Mouse (Mus musculus): Measurements from ENCODE around the gene Trp53bp1. TPM values are rescaled to one million over a fixed set of nuclear protein-coding genes. Genes with fewer than 3 reads are reported as not detected.

Gene Trp53bp1
- polyA plus RNA-seq, 1 experiment from 2014 or later, result 125 TPM

DNA sequence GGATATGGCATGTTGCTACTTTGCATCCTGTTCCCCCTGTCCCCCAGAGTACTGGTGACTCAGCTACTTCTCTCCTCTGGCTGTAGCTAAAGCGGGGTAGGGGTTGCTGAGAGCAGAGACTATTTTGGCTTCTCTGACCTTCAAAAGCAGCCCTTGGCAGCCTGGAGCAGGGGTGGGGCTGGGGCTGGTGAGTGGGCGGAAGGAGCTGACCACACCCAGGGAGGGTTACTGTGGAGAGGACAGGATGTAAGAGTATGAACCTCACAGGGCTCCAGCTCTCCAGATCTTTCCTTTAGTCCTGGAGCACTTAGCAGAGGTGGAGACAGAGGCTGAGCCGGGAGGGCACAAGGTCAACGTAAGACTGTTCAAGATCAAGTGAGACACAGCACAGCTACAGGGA is 23.0 kb upstream of the Trp53bp1 start:
- peaks cover 41% of the 10 kb centered on the region for H3K4me1 ChIP-seq
- ATAC-seq (ENCODE audit: insufficient number of reproducible peaks, insufficient read depth, low FRiP score, low TSS enrichment), result no peak
- peak overlapping the region; percentile 73 for H3K4me2 ChIP-seq (replicated peaks)
- 27% methylated on average over 4 of the region's 4 CpGs for whole genome bisulfite sequencing
- no peak overlapping the region for H3K9ac ChIP-seq
- no peaks in the 10 kb centered on the region for H3K9me3 ChIP-seq
- peak overlapping the region; percentile 45; the same call in 1 of the 2 replicates for H3K4me3 ChIP-seq
- no peaks in the 10 kb centered on the region for H3K36me3 ChIP-seq
- H3K27ac ChIP-seq, result peak overlapping the region; percentile 24; the same call in 1 of the 2 replicates
- H3K27me3 ChIP-seq, result peaks cover 65% of the 10 kb centered on the region

DNA sequence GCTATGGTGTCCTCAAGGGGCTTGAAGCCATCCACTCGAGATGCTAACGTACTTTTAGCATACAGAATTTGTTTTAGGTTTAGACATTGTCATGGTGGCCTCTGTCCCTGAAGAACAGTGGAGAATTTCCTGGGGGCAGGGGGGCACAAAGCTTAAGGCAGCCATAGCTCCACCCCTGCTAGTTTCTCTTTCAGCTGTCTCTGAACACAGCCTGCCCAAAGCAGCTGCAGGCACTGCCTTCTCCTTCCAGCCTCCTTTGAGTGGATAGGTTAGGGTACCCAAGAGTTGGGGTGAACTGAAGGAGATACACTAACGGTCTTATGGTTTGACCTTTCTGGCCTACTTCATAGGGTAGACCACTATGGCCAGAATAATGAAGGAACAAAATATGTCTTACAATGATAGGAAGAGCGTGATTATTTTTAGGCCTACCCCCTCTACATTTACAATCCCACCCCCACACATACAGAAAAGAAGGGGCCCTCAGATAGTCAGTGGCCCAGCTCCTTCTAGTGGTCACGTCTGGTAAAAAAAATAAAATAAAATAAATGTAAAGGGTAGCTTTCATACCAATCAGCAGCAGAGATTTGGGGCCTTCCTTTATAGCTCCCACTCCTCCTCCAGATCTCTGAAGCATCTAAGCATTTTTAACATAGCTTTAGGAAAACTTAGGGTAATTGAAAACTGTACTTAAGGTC is 21.3 kb upstream of the Trp53bp1 start:
- H3K4me1 ChIP-seq, result peaks cover 41% of the 10 kb centered on the region

DNA sequence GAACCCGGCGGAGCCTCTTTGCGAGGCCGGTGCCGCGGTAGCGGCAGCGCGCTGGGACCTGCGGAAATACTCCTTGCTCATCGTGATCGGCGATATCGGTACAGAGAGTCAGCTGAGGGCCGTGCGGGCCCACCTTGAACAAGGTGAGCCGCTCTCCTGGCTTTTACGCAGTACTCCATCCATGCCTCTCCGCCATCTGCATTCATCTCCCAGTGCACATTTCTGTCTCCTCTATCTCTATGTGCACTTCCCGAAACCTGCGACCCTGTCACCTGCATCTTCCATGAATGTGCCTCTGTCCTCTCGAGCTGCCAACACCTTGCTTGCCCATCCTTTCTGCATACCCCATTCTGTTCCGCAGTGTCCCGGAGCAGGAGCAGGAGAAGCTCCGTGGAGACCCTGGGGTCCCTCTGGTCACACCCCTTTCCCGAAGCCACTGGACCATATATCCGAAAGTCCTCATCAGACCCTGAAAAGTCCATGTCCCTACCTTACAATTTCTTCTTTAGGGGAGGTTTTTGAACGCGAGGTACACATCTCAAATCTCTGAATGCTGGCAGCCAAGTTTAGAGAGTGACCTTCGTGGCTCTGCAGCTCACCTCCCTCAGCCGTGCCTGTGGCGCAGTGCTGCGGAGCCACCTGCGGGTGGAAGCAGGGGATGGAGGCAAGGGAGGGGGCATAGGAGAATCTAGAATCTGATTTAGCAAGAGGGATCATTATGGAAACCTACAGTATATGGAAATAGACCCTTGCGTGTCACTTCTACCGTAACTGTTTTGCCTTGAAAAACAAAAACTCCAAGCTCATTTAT is 18.7 kb upstream of the Trp53bp1 start:
- 3% methylated on average over 36 of the region's 36 CpGs for WGBS
- Histone ChIP-seq H3K4me1 (peaks cover 18% of the 10 kb centered on the region), H3K9ac (peak overlapping the region; percentile 49), H3K4me2 (replicated peaks) (peak overlapping the region; percentile 87), H3K27ac (no peak overlapping the region), H3K27me3 (peaks cover 26% of the 10 kb centered on the region), H3K36me3 (no peaks in the 10 kb centered on the region), H3K4me3 (peak overlapping the region; percentile 52), H3K9me3 (no peaks in the 10 kb centered on the region)
- ATAC-seq (ENCODE audit: insufficient number of reproducible peaks, insufficient read depth, low FRiP score, low TSS enrichment), result peak; percentile 70

More for the DNA sequence above, 21.3 kb upstream of the Trp53bp1 start:
- Histone ChIP-seq H3K4me2 (replicated peaks) (no peak overlapping the region), H3K27ac (no peak overlapping the region), H3K9me3 (no peaks in the 10 kb centered on the region), H3K27me3 (peaks cover 48% of the 10 kb centered on the region), H3K4me3 (no peak overlapping the region), H3K36me3 (no peaks in the 10 kb centered on the region), H3K9ac (no peak overlapping the region)
- WGBS, result 67% methylated on average over 5 of the region's 5 CpGs
- ATAC-seq (ENCODE audit: insufficient number of reproducible peaks, insufficient read depth, low FRiP score, low TSS enrichment), result no peak

DNA sequence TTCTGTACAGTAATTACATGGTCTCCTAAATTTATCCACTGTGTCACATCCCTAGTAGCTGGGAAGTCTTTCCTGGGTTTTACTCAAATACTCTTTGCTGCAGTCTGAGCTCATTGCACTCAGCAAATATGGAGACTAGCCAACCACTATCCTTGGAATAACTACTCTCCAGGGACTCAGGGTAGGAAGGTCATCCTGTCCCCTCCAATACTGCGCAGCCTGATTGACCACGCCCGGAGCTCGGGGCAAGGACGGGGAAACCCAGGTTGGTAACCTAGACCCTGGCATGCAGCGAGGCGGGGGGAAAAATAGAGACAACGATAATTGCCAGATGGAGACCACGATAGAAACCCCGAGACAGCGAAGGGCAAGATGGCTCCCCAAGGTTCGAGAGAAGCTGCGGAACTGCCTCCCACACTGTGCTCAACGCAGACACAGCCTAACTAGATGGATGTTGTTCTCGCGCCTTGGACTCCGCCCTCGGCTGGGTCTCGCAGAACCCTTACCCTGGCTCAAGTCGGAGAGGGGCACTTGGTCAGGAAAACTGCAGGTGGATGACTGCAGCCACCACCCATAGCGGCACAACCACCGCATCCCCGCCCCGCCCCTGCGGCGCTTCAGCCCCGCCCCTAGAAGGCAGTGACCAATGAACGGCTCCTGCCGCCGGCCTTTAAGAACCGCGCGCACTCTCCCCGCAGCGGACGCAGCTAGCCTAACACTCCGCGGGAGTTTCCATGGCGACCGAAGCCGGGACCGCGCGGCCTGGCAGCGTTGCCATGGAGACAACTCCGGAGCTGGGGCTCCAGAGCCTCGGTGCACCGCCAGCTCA is 17.9 kb upstream of the Trp53bp1 start, which contains the start of gene Map1a:
Gene Map1a (plus strand): TSS at position 700 of the 829 bp plus-strand sequence.
- Histone ChIP-seq H3K4me3 (peak within 1 kb of the TSS; percentile 52), H3K9me3 (no peaks in the 10 kb centered on the region), H3K4me1 (peaks cover 10% of the 10 kb centered on the region), H3K9ac (peak within 1 kb of the TSS; percentile 49), H3K36me3 (no peaks in the 10 kb centered on the region), H3K27ac (no peak within 1 kb of the TSS), H3K4me2 (replicated peaks) (peak within 1 kb of the TSS; percentile 87), H3K27me3 (peaks cover 26% of the 10 kb centered on the region)
- ATAC-seq (ENCODE audit: insufficient number of reproducible peaks, insufficient read depth, low FRiP score, low TSS enrichment), result peak; percentile 96
- under 1% methylated on average over 48 of the region's 48 CpGs for WGBS

DNA sequence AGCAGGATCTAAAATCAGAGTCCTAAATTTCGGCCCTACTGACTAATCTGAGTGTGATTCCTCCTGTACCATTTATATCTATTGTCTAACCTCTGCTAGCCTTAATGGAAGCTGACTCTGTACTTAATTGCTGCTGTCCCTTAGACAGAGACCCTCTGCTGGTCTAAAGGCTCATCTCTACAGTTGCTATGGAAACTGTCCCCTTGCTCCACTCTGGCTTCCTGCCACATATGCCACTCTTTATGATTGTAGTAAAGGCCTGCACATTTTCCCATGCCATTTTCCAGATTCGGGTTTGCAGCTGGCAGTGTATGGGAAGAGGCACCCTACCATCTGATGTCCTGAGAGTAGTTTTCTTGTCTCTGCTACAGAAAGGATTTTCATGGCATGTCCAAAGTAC is 16.6 kb upstream of the Trp53bp1 start:
- no peak overlapping the region for H3K27ac ChIP-seq
- ATAC-seq (ENCODE audit: insufficient number of reproducible peaks, insufficient read depth, low FRiP score, low TSS enrichment), result no peak

DNA sequence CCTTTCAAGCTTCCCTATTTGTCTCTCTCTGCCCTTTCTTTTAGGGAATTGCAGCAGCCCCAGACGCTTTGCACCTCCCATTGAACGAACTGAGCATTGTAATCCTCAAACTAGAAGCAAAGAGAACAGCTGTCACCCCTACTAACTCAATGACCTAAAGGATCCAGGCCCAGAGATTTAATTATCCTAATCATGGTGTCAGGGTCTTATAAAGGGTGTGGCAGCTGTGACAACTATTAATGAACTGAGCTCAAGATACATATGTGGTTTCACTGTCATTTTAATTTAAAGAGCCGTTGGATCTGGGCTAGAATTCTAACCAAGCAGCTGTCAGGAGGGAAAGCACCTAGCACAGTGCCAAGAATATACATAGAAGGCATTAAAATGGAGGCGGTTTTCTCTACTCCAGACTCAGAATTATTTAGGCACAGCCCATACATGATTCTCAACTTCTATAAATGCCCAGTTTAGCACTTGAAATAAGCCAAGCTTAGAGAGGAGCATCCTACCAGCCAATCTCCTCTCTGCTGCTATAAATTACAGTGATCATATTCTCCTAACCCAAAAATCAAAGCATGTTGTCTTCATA is 815 bp upstream of the Trp53bp1 start:
- ATAC-seq (ENCODE audit: insufficient number of reproducible peaks, insufficient read depth, low FRiP score, low TSS enrichment), result no peak
- Histone ChIP-seq H3K27ac (no peak overlapping the region; the same call in 1 of the 2 replicates), H3K4me1 (peaks cover 25% of the 10 kb centered on the region), H3K36me3 (peaks cover 23% of the 10 kb centered on the region), H3K4me3 (peak overlapping the region; percentile 94), H3K9me3 (no peaks in the 10 kb centered on the region), H3K27me3 (no peaks in the 10 kb centered on the region), H3K4me2 (replicated peaks) (peak overlapping the region; percentile 69), H3K9ac (peak overlapping the region; percentile 33; the same call in 1 of the 2 replicates)
- WGBS, result 27% methylated on average over 4 of the region's 4 CpGs

More for the DNA sequence above, 16.6 kb upstream of the Trp53bp1 start:
- Histone ChIP-seq H3K9ac (no peak overlapping the region), H3K27me3 (peaks cover 26% of the 10 kb centered on the region), H3K4me2 (replicated peaks) (no peak overlapping the region), H3K4me3 (no peak overlapping the region), H3K36me3 (no peaks in the 10 kb centered on the region), H3K4me1 (peaks cover 7% of the 10 kb centered on the region), H3K9me3 (no peaks in the 10 kb centered on the region)
- 67% methylated on average over 2 of the region's 2 CpGs for WGBS

DNA sequence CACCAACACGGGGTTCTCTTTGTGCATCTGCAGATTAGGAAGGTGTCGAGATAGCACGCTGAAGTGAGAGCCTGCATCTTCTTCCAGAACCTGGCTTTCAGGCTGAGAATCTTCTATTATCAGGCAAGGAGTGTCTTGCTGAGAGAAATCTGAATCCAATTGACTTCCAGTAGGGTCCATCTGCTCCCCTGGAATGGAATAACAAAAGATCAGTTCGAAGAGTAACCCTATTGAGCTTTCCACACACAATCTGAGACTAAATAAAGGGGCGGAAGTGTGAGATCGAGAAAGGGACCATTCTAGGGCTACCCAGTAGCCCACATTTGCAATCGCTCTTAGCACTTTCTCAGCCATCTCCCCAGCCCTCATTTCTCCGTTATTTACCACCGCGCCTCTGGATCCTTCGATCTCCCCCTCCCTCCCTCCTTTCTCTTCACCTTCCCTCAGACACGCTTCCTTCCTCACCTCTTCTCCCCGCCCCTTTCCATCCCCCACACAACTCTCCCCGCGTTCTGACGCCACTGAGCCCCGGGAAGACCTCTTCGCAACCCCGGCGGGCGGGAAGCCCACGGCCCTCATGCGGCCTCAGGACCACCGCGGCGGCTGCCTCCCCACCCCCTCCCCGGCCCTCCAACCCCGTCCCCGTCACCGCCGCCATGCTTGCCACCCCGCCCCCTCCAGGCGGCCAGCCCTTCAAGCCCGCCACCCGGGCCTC is 529 bp downstream of the Trp53bp1 start:
- no peaks in the 10 kb centered on the region for H3K27me3 ChIP-seq
- 2% methylated on average over 34 of the region's 35 CpGs for WGBS
- peak overlapping the region; percentile 62 for H3K4me2 ChIP-seq (replicated peaks)
- peak; percentile 72 for ATAC-seq (ENCODE audit: insufficient number of reproducible peaks, insufficient read depth, low FRiP score, low TSS enrichment)
- peak overlapping the region; percentile 88 for H3K9ac ChIP-seq
- no peaks in the 10 kb centered on the region for H3K9me3 ChIP-seq
- H3K4me3 ChIP-seq, result peak overlapping the region; percentile 94
- H3K4me1 ChIP-seq, result peaks cover 25% of the 10 kb centered on the region
- H3K36me3 ChIP-seq, result peaks cover 23% of the 10 kb centered on the region
- peak overlapping the region; percentile 94 for H3K27ac ChIP-seq

DNA sequence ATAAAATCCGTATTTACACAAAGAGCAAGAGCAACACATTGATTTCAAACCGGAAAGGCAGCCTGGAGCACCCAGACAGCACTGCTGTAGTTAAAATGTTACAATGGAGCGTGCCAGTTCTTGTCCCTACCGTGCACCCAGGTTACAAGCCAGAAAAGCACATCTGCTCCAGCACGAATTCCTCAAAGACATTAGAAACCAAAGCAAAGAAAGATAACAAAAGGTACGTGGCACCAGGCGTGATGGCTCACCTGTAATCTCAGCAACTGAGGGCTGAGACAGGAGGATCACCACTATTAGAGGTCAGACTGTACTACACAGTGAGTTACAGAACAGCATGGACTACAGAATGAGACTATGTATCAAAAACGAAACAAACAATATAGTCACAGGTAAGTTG is 2.8 kb downstream of the Trp53bp1 start:
- ATAC-seq (ENCODE audit: insufficient number of reproducible peaks, insufficient read depth, low FRiP score, low TSS enrichment), result no peak
- no peak overlapping the region for H3K4me3 ChIP-seq
- peaks cover 30% of the 10 kb centered on the region for H3K36me3 ChIP-seq
- H3K27ac ChIP-seq, result no peak overlapping the region
- H3K4me2 ChIP-seq (replicated peaks), result no peak overlapping the region
- peaks cover 25% of the 10 kb centered on the region for H3K4me1 ChIP-seq
- no peak overlapping the region for H3K9ac ChIP-seq
- H3K9me3 ChIP-seq, result no peaks in the 10 kb centered on the region
- WGBS, result 78% methylated on average over 8 of the region's 8 CpGs
- no peaks in the 10 kb centered on the region for H3K27me3 ChIP-seq

DNA sequence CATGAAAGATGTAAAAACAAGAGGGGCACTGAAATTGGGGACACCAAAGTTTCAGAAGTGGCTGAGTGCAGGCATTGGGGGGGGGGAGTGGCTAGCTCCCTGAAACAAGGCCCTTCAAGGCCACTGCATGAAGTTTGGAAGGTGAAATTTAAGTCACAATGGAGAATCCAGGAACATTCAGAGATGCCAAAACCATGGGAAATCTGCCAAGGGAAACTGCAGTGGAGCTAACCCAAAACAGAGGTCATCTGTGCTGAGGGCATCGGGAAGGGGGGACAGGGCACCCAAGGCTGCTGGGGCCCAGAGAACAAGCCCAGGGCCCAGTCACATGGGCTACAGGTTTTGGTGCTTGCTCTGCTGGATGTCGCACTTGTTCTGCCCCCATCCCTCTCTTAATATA is 21.4 kb downstream of the Trp53bp1 start:
- 90% methylated on average over 2 of the region's 2 CpGs for WGBS
- no peaks in the 10 kb centered on the region for H3K27me3 ChIP-seq
- no peak overlapping the region for H3K27ac ChIP-seq
- no peak for ATAC-seq (ENCODE audit: insufficient number of reproducible peaks, insufficient read depth, low FRiP score, low TSS enrichment)
- H3K9ac ChIP-seq, result no peak overlapping the region
- H3K4me3 ChIP-seq, result no peak overlapping the region
- H3K4me1 ChIP-seq, result no peaks in the 10 kb centered on the region
- no peaks in the 10 kb centered on the region for H3K9me3 ChIP-seq
- peaks cover 93% of the 10 kb centered on the region for H3K36me3 ChIP-seq
- H3K4me2 ChIP-seq (replicated peaks), result no peak overlapping the region

DNA sequence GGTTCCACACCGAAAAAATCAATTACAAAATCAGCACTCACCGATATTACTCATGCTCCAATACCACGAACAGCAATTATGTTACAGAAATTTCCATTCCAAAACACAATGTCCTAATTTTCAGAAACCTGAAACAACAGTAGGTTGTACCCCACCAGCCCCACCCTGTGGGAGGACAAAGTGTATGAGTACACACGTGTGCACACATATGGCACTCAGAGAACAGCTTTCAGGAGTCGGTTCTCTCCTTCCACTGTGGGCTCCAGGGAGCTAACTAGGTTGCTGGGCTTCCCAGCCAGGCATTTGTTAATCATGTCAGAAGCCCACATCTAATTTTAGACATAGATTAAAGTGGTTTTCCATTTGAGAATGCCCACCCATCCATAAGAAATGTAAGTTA is 27.1 kb downstream of the Trp53bp1 start:
- no peaks in the 10 kb centered on the region for H3K27me3 ChIP-seq
- H3K36me3 ChIP-seq, result peaks cover 72% of the 10 kb centered on the region
- no peak for ATAC-seq (ENCODE audit: insufficient number of reproducible peaks, insufficient read depth, low FRiP score, low TSS enrichment)
- no peaks in the 10 kb centered on the region for H3K9me3 ChIP-seq
- no peak overlapping the region for H3K4me2 ChIP-seq (replicated peaks)
- no peak overlapping the region for H3K9ac ChIP-seq
- H3K4me3 ChIP-seq, result no peak overlapping the region
- no peaks in the 10 kb centered on the region for H3K4me1 ChIP-seq
- 93% methylated on average over 5 of the region's 5 CpGs for WGBS
- H3K27ac ChIP-seq, result no peak overlapping the region

All from embryonic facial prominence, embryonic 12.5 days (tissue).